Comparison of ENCODE assay signal across 8 mouse cellular contexts in genomic region chr4:54966161-54966806, GRCm38 (mm10). TPM values are rescaled to one million over a fixed set of nuclear protein-coding genes. Genes with fewer than 3 reads are reported as not detected.
A peak's percentile ranks its signal among the peaks of the same experiment; 100 is the strongest.
DNase-seq lines count a peak whose midpoint lies in the region; ATAC-seq lines count a peak whose summit lies in the region.

No protein-coding gene starts in this region.

- 45% methylated on average over 17 of the region's 17 CpGs for WGBS in embryonic facial prominence, embryonic 14.5 days

- H3K9me3 ChIP-seq in embryonic facial prominence, embryonic 14.5 days (ENCODE audit: control insufficient read depth, low read length) = no peaks in the 10 kb centered on the region

- peak overlapping the region; percentile 14; the same call in 1 of the 2 replicates for H3K4me2 ChIP-seq in embryonic facial prominence, embryonic 14.5 days (ENCODE audit: low read depth, low read length)

- no peak overlapping the region for H3K4me3 ChIP-seq in embryonic facial prominence, embryonic 14.5 days (ENCODE audit: low read depth, low read length)

- H3K9ac ChIP-seq in embryonic facial prominence, embryonic 14.5 days (ENCODE audit: low read depth, low read length) = no peak overlapping the region

- peaks cover 18% of the 10 kb centered on the region for H3K4me1 ChIP-seq in embryonic facial prominence, embryonic 14.5 days (ENCODE audit: control insufficient read depth, insufficient read depth, low read length)

- no peaks in the 10 kb centered on the region for H3K27me3 ChIP-seq in embryonic facial prominence, embryonic 14.5 days (replicated peaks; ENCODE audit: control insufficient read depth, insufficient read depth, low read length)

- peak; percentile 40 for DNase-seq in retina, postnatal 1 day
- no peak for DNase-seq in retina, embryonic 14.5 days (ENCODE audit: low spot score)
- peak; percentile 65 for DNase-seq in embryonic facial prominence, embryonic 14.5 days (ENCODE audit: low spot score)
- peak; percentile 66 for DNase-seq in heart, postnatal 4 days
- DNase-seq in layer of hippocampus, adult 9-11 months = peak; percentile 66
- DNase-seq in lung, postnatal 25 days (ENCODE audit: low spot score) = peak; percentile 84
- peak; percentile 65 for DNase-seq in yolk sac, embryonic 10.5 days (ENCODE audit: low spot score)
- no peak for DNase-seq in spleen, postnatal 14 days (ENCODE audit: low spot score in 2 of 2)

- peak overlapping the region; percentile 18 for H3K27ac ChIP-seq in embryonic facial prominence, embryonic 14.5 days (replicated peaks; ENCODE audit: low read depth, low read length)

- ATAC-seq in embryonic facial prominence, embryonic 14.5 days (ENCODE audit: low read depth) = peak; percentile 68

- 0 out of 2 replicates have a peak, but pooled peaks cover 7% of the 10 kb centered on the region for H3K36me3 ChIP-seq in embryonic facial prominence, embryonic 14.5 days (ENCODE audit: control insufficient read depth, insufficient read depth, low read length)

RNA-seq across cellular contexts. Expression of gene Zfp462, which starts 21.4 kb away (rescaled TPM):
- 3.0 and 6.7 TPM in 2 replicates for polyA plus RNA-seq in embryonic facial prominence, embryonic 14.5 days (2014; fragmentation: Nextera tagmentation; extraction: Ambion mirVana)
- 10 to 100 TPM; 21.0 to 25.6 TPM for total RNA-seq in heart, postnatal 4 days (2021)

Comparison
In these comparisons a context has a peak if more than half of its experiments do, and no peak if none do; other contexts are left out.
1. DNase-seq: peak in retina, postnatal 1 day (single experiment), embryonic facial prominence, embryonic 14.5 days (single experiment), heart, postnatal 4 days (single experiment), layer of hippocampus, adult 9-11 months (single experiment), lung, postnatal 25 days (single experiment) and yolk sac, embryonic 10.5 days (single experiment); none in retina, embryonic 14.5 days (single experiment) and spleen, postnatal 14 days (0 of 2).